Mouse (Mus musculus): ENCODE measurements at regions not wholly inside any gene's neighbourhood (a gene's known extent, or its start where the extent isn't known, plus 50 kb on each side); places are given as distances from the start of the nearest gene placed in this dataset.

DNA sequence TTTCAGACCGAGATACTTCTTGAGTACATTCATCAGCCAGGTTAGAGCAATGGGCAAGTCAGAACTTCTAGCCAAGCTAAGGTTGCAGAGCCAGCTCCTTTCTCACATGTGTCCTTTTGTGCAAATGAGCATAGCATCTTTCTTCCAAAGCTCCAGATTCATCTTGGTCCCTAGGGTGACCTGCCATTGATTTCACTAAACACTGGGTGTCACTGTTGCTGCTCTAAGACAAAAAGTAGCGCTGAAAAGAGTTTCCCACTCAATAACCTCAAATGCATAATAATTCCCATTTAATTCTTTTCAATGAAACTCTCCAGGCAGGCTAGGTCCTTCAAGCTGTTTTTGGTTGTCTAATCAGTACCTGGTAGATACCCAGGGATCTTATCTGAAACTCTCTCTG lies 688.6 kb upstream of the BB014433 start:
- Histone ChIP-seq H3K27me3 (ENCODE audit: control insufficient read depth, insufficient read depth, low read length) (no peaks in the 10 kb centered on the region), H3K27ac (ENCODE audit: low read length) (no peak overlapping the region), H3K4me2 (replicated peaks; ENCODE audit: low read depth, low read length) (no peak overlapping the region), H3K4me1 (ENCODE audit: control insufficient read depth, insufficient read depth, low read length) (no peaks in the 10 kb centered on the region), H3K36me3 (ENCODE audit: control insufficient read depth, insufficient read depth, low read length) (no peaks in the 10 kb centered on the region), H3K9me3 (ENCODE audit: control insufficient read depth, low read depth, low read length) (no peaks in the 10 kb centered on the region), H3K4me3 (ENCODE audit: low read depth, low read length) (no peak overlapping the region), H3K9ac (replicated peaks; ENCODE audit: low read depth, low read length) (no peak overlapping the region)
- 78% methylated on average over 2 of the region's 2 CpGs for WGBS
- ATAC-seq (ENCODE audit: insufficient number of reproducible peaks, insufficient read depth, low FRiP score, low read depth): no peak

- Histone ChIP-seq H3K27ac (ENCODE audit: low read length) (no peak overlapping the region), H3K4me3 (ENCODE audit: low read depth, low read length) (no peak overlapping the region), H3K4me1 (ENCODE audit: control insufficient read depth, insufficient read depth, low read length) (no peaks in the 10 kb centered on the region), H3K9ac (replicated peaks; ENCODE audit: low read depth, low read length) (no peak overlapping the region), H3K9me3 (ENCODE audit: control insufficient read depth, low read depth, low read length) (no peaks in the 10 kb centered on the region), H3K36me3 (ENCODE audit: control insufficient read depth, insufficient read depth, low read length) (no peaks in the 10 kb centered on the region), H3K4me2 (replicated peaks; ENCODE audit: low read depth, low read length) (no peak overlapping the region), H3K27me3 (ENCODE audit: control insufficient read depth, insufficient read depth, low read length) (no peaks in the 10 kb centered on the region)
- no peak for ATAC-seq (ENCODE audit: insufficient number of reproducible peaks, insufficient read depth, low FRiP score, low read depth)
- WGBS: 88% methylated on average over 2 of the region's 2 CpGs
These were observed 685.4 kb upstream of the BB014433 start for GRCm38 (mm10) chr8:15731324-15731723.

DNA sequence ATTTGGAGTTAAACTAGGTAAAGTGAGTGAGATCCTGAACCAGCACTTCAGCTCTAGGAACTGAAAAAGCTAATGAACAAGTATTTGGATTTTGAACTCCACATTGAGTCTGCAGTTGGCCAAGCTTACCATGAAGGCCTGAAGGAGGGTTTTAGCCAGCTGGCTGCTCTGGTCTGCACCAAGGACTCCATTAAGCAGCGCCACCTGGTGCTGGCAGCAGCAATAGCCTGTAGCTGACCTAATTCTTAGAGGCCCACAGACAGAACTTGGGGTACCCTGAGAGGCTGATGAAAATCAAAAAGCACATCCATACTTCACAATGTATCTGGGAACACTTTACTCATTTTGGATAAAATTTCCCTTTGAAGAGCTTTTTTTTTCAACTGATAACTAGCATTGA lies 683.2 kb upstream of the BB014433 start:
- H3K9ac ChIP-seq (replicated peaks; ENCODE audit: low read depth, low read length): no peak overlapping the region
- no peaks in the 10 kb centered on the region for H3K27me3 ChIP-seq (ENCODE audit: control insufficient read depth, insufficient read depth, low read length)
- H3K36me3 ChIP-seq (ENCODE audit: control insufficient read depth, insufficient read depth, low read length): no peaks in the 10 kb centered on the region
- 0 out of 2 replicates have a peak, but pooled peaks have one; percentile 42 for ATAC-seq (ENCODE audit: insufficient number of reproducible peaks, insufficient read depth, low FRiP score, low read depth)
- no peak overlapping the region for H3K4me3 ChIP-seq (ENCODE audit: low read depth, low read length)
- no peaks in the 10 kb centered on the region for H3K9me3 ChIP-seq (ENCODE audit: control insufficient read depth, low read depth, low read length)
- H3K4me2 ChIP-seq (replicated peaks; ENCODE audit: low read depth, low read length): no peak overlapping the region
- H3K27ac ChIP-seq (ENCODE audit: low read length): no peak overlapping the region
- no peaks in the 10 kb centered on the region for H3K4me1 ChIP-seq (ENCODE audit: control insufficient read depth, insufficient read depth, low read length)
- WGBS: 5% methylated on average over 1 of the region's 1 CpGs

DNA sequence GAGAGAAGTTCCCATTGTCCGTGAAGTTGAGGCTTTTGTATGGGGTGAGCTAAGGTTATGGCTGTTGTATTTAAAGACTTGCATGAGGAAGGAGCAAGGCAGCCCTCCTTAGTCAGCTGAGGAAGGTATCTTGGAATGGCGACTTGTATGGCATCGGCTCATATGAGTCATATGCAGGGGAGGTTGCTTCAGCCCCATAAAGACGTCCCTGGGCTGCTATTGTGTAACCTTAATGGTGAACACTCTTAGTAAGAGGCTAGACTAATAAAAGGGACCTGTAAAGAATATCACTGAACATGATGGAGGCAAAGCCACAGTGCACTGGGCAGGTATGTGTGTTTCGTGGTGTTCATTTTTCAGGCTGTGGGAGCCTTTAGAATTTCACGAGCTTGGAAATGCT lies 680.4 kb upstream of the BB014433 start:
- H3K9me3 ChIP-seq (ENCODE audit: control insufficient read depth, low read depth, low read length): no peaks in the 10 kb centered on the region
- ATAC-seq (ENCODE audit: insufficient number of reproducible peaks, insufficient read depth, low FRiP score, low read depth): no peak
- no peaks in the 10 kb centered on the region for H3K4me1 ChIP-seq (ENCODE audit: control insufficient read depth, insufficient read depth, low read length)
- H3K27ac ChIP-seq (ENCODE audit: low read length): no peak overlapping the region
- H3K4me3 ChIP-seq (ENCODE audit: low read depth, low read length): no peak overlapping the region
- H3K9ac ChIP-seq (replicated peaks; ENCODE audit: low read depth, low read length): no peak overlapping the region
- no peaks in the 10 kb centered on the region for H3K27me3 ChIP-seq (ENCODE audit: control insufficient read depth, insufficient read depth, low read length)
- H3K36me3 ChIP-seq (ENCODE audit: control insufficient read depth, insufficient read depth, low read length): no peaks in the 10 kb centered on the region
- WGBS: 87% methylated on average over 6 of the region's 6 CpGs
- H3K4me2 ChIP-seq (replicated peaks; ENCODE audit: low read depth, low read length): no peak overlapping the region
